Mouse (Mus musculus): Measurements from ENCODE around the gene Gm12166.

DNA sequence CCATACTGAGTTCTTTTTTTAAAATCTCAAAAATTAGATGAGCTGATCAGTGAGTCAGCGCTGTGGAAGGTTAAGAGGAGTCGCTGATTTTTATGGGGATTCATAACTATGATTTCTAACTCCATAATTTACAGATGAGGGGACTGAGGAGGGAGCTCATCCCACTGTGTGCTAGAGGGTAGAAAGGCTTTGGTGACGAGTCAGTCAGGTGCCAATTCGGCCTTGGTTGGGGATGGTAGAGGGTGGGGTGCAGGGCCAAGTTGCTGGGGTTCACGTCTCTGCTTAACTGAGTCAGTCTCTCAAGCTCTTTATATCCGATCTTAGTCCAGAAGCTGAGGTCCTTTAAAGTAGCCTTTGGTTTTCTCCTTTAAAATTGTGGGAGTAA lies 44.1 kb upstream of the Gm12166 start:
- TF ChIP-seq CTCF (IDR thresholded peaks at IDR 0.05) (no peak), EP300 (IDR thresholded peaks at IDR 0.05; ENCODE audit: insufficient read depth, low read depth, low read length) (no peak), POLR2A (IDR thresholded peaks at IDR 0.05; ENCODE audit: insufficient read depth, low read depth, low read length) (no peak)

Measured in heart, adult 2 months (tissue).